Mouse (Mus musculus) gastrocnemius, adult 2 months (tissue): ENCODE measurements around the gene Cldn34b4. TPM values are rescaled to one million over a fixed set of nuclear protein-coding genes. Genes with fewer than 3 reads are reported as not detected.

ENCODE experiments used
- DNase-seq: peaks from one replicate; pipeline ENCODE4 v3.0.0; 2022
- H3K27ac ChIP-seq: fragments of 200-600 bp; 2 replicates; pipeline ENCODE4 v1.8.1; 2022; ENCODE audit warnings: mild to moderate bottlenecking
- H3K4me3 ChIP-seq: fragments of 200-600 bp; 2 replicates; pipeline ENCODE4 v1.8.1; 2022; ENCODE audit warnings: mild to moderate bottlenecking, moderate library complexity
- CTCF ChIP-seq: fragments of 200-600 bp; IDR thresholded peaks from 2 replicates; pipeline ENCODE4 v1.8.1; 2022; ENCODE audit warnings: antibody characterized with exemption, mild to moderate bottlenecking, moderate library complexity
- intact Hi-C: fragments of 180-260 bp; cut with DNase I; formaldehyde crosslinking; loops from one replicate; pipeline ENCODE4 v1.15.1; 2025
- long read RNA-seq, 2 experiments: library from polyadenylated mRNA; stranded (forward); transcript quantifications; one replicate each; pipeline ENCODE4 v2.0.0; 2021
- total RNA-seq, 2 experiments: library from RNA; stranded (reverse); gene quantifications; 2 replicates each; pipeline ENCODE4 v1.2.3; 2021

The Cldn34b4 gene
- total RNA-seq: not detected
- long read RNA-seq, experiment 1: 0 reads
- long read RNA-seq, experiment 2: 0 reads

DNA sequence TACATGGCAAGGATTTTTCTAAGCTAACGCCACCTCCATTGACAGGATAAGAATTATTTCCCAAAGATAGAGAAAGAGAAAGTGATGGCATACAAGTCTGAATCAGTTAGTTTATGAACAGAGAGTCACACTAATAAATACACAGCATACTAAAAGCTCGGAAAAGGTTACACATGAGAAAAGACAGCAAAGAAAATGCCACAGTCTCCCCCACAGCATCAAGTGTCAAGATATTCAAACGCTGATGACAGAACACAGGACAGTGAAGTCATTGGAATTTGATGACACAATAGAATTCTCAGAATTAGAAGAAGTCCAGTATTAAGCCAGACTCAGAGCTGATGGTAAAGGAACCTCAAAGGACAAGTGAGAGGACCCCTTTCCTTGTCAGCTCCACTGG is at the start of gene Cldn34b4:
Gene Cldn34b4, plus strand, starts transcription at position 301 of the 400 bp plus-strand sequence.
- intact Hi-C loops: no loop called here
- TF ChIP-seq CTCF: no peak
- H3K4me3 ChIP-seq: no peak within 1 kb of the TSS
- no peak for DNase-seq
- no peak within 1 kb of the TSS for H3K27ac ChIP-seq

Other genes starting within 250 kb of the Cldn34b4 start
- gene Cldn34b3, start 129.0 kb upstream of the Cldn34b4 start, total RNA-seq: not detected
- gene Cldn34d, start 209.6 kb downstream of the Cldn34b4 start, total RNA-seq: not detected